Mouse (Mus musculus) midbrain, embryonic 14.5 days (tissue): Measurements from ENCODE around the gene Myo16. TPM values are rescaled to one million over a fixed set of nuclear protein-coding genes. Genes with fewer than 3 reads are reported as not detected.

Source experiments
- ATAC-seq: fragments of 200-750 bp; cut with Nextera tagmentation; 2 replicates; pipeline ENCODE4 v1.8.0; 2017; ENCODE audit warnings: moderate number of reproducible peaks, moderate library complexity; ENCODE audit not compliant: low FRiP score, low TSS enrichment
- DNase-seq: peaks from one replicate; pipeline ENCODE4 v3.0.0-alpha.2; 2015
- H3K27ac ChIP-seq: fragments of 300-500 bp; sonication (generic); replicated peaks from 2 replicates; pipeline ENCODE4 v1.5.1; 2014; ENCODE audit warnings: mild to moderate bottlenecking, low read depth, low read length, moderate library complexity
- H3K27me3 ChIP-seq: fragments of 300-500 bp; sonication (generic); 2 replicates; pipeline ENCODE4 v1.6.1; 2014; ENCODE audit warnings: low read length, control low read depth, mixed read lengths; ENCODE audit not compliant: control insufficient read depth, insufficient read depth
- H3K36me3 ChIP-seq: fragments of 300-500 bp; sonication (generic); 2 replicates; pipeline ENCODE4 v1.6.1; 2014; ENCODE audit warnings: low read length, control low read depth; ENCODE audit not compliant: control insufficient read depth, insufficient read depth
- H3K4me1 ChIP-seq: fragments of 300-500 bp; sonication (generic); 2 replicates; pipeline ENCODE4 v1.6.1; 2014; ENCODE audit warnings: mild to moderate bottlenecking, antibody characterized with exemption, low read length, control low read depth; ENCODE audit not compliant: control insufficient read depth, insufficient read depth
- H3K4me2 ChIP-seq: fragments of 300-500 bp; sonication (generic); 2 replicates; pipeline ENCODE4 v1.6.1; 2014; ENCODE audit warnings: mild to moderate bottlenecking, low read length, moderate library complexity
- H3K4me3 ChIP-seq: fragments of 300-500 bp; sonication (generic); replicated peaks from 2 replicates; pipeline ENCODE4 v1.5.1; 2014; ENCODE audit warnings: low read depth, low read length
- H3K9ac ChIP-seq: fragments of 300-500 bp; sonication (generic); replicated peaks from 2 replicates; pipeline ENCODE4 v1.6.1; 2014; ENCODE audit warnings: mild to moderate bottlenecking, low read length, moderate library complexity
- H3K9me3 ChIP-seq: fragments of 300-500 bp; sonication (generic); 2 replicates; pipeline ENCODE4 v1.6.1; 2016; ENCODE audit warnings: low read length, control low read depth, mixed read lengths; ENCODE audit not compliant: control insufficient read depth
- WGBS: fragments of 180-500 bp; shearing (Covaris S2); extraction: QIAGEN DNeasy Blood & Tissue Kit; methylation state at CpG from one replicate; pipeline ENCODE4 v1.1.7; 2014; 5-methylcytosine and 5-hydroxymethylcytosine counted together
- polyA plus RNA-seq: library from polyadenylated mRNA; unstranded; fragments of >200 nt; fragmentation: Nextera tagmentation; extraction: Ambion mirVana; gene quantifications from 2 replicates; pipeline ENCODE4 v1.2.1, GENCODE M21; 2014

Myo16 gene
- polyA plus RNA-seq, 1 experiment from 2014 or later, result 6.1 TPM

GRCm38 (mm10) chr8:10415885-10416284 is 262.2 kb downstream of the Myo16 start:
- Histone ChIP-seq H3K4me3 (no peak overlapping the region), H3K27ac (no peak overlapping the region), H3K4me2 (no peak overlapping the region), H3K27me3 (no peaks in the 10 kb centered on the region), H3K4me1 (peaks cover 14% of the 10 kb centered on the region), H3K9me3 (no peaks in the 10 kb centered on the region), H3K36me3 (no peaks in the 10 kb centered on the region), H3K9ac (no peak overlapping the region)
- DNase-seq (no peak), ATAC-seq (no peak)
- WGBS, result 83% methylated on average over 9 of the region's 9 CpGs

- H3K27ac ChIP-seq, result no peak overlapping the region
- no peak overlapping the region for H3K4me3 ChIP-seq
- ATAC-seq (no peak), DNase-seq (no peak)
- no peak overlapping the region for H3K9ac ChIP-seq
- no peak overlapping the region for H3K4me2 ChIP-seq
- no peaks in the 10 kb centered on the region for H3K9me3 ChIP-seq
- 79% methylated on average over 12 of the region's 12 CpGs for WGBS
- peaks cover 14% of the 10 kb centered on the region for H3K4me1 ChIP-seq
- H3K36me3 ChIP-seq, result no peaks in the 10 kb centered on the region
- H3K27me3 ChIP-seq, result no peaks in the 10 kb centered on the region
These were observed 263.1 kb downstream of the Myo16 start for GRCm38 (mm10) chr8:10416806-10417205.

GRCm38 (mm10) chr8:10417281-10417680 is 263.6 kb downstream of the Myo16 start:
- H3K4me2 ChIP-seq, result no peak overlapping the region
- no peaks in the 10 kb centered on the region for H3K36me3 ChIP-seq
- WGBS, result 95% methylated on average over 6 of the region's 6 CpGs
- no peaks in the 10 kb centered on the region for H3K27me3 ChIP-seq
- peaks cover 14% of the 10 kb centered on the region for H3K4me1 ChIP-seq
- no peak overlapping the region for H3K4me3 ChIP-seq
- no peak overlapping the region for H3K9ac ChIP-seq
- H3K9me3 ChIP-seq, result no peaks in the 10 kb centered on the region
- DNase-seq, result no peak
- no peak for ATAC-seq
- no peak overlapping the region for H3K27ac ChIP-seq

- Histone ChIP-seq H3K36me3 (no peaks in the 10 kb centered on the region), H3K9me3 (no peaks in the 10 kb centered on the region), H3K4me1 (peaks cover 8% of the 10 kb centered on the region), H3K4me2 (no peak overlapping the region), H3K9ac (no peak overlapping the region), H3K27me3 (no peaks in the 10 kb centered on the region), H3K27ac (no peak overlapping the region), H3K4me3 (no peak overlapping the region)
- WGBS, result 93% methylated on average over 8 of the region's 8 CpGs
- no peak for ATAC-seq
- DNase-seq, result no peak
These were observed 264.3 kb downstream of the Myo16 start for GRCm38 (mm10) chr8:10418013-10418412.

- Histone ChIP-seq H3K27ac (no peak overlapping the region), H3K36me3 (no peaks in the 10 kb centered on the region), H3K4me3 (no peak overlapping the region), H3K9me3 (no peaks in the 10 kb centered on the region), H3K27me3 (no peaks in the 10 kb centered on the region), H3K4me2 (no peak overlapping the region), H3K4me1 (peaks cover 5% of the 10 kb centered on the region), H3K9ac (no peak overlapping the region)
- DNase-seq (peak; percentile 42), ATAC-seq (peak; percentile 61; the same call in 1 of the 2 replicates)
- WGBS, result 28% methylated on average over 7 of the region's 7 CpGs
These were observed 265.3 kb downstream of the Myo16 start for GRCm38 (mm10) chr8:10418971-10419370.

GRCm38 (mm10) chr8:10419726-10420125 is 266.0 kb downstream of the Myo16 start:
- no peak overlapping the region for H3K4me2 ChIP-seq
- ATAC-seq, result no peak
- H3K27ac ChIP-seq, result no peak overlapping the region
- no peaks in the 10 kb centered on the region for H3K27me3 ChIP-seq
- no peak for DNase-seq
- WGBS, result 81% methylated on average over 4 of the region's 4 CpGs
- H3K9me3 ChIP-seq, result no peaks in the 10 kb centered on the region
- no peak overlapping the region for H3K9ac ChIP-seq
- no peak overlapping the region for H3K4me3 ChIP-seq
- H3K36me3 ChIP-seq, result no peaks in the 10 kb centered on the region
- peaks cover 5% of the 10 kb centered on the region for H3K4me1 ChIP-seq

- Histone ChIP-seq H3K27me3 (no peaks in the 10 kb centered on the region), H3K4me1 (peaks cover 5% of the 10 kb centered on the region), H3K27ac (no peak overlapping the region), H3K9me3 (no peaks in the 10 kb centered on the region), H3K4me2 (no peak overlapping the region), H3K4me3 (no peak overlapping the region), H3K36me3 (no peaks in the 10 kb centered on the region), H3K9ac (no peak overlapping the region)
- DNase-seq (no peak), ATAC-seq (no peak)
- 82% methylated on average over 6 of the region's 6 CpGs for WGBS
These were observed 266.8 kb downstream of the Myo16 start for GRCm38 (mm10) chr8:10420551-10420950.

- no peaks in the 10 kb centered on the region for H3K27me3 ChIP-seq
- no peak overlapping the region for H3K4me2 ChIP-seq
- H3K9me3 ChIP-seq, result no peaks in the 10 kb centered on the region
- H3K36me3 ChIP-seq, result no peaks in the 10 kb centered on the region
- H3K9ac ChIP-seq, result no peak overlapping the region
- H3K27ac ChIP-seq, result no peak overlapping the region
- H3K4me1 ChIP-seq, result peaks cover 5% of the 10 kb centered on the region
- H3K4me3 ChIP-seq, result no peak overlapping the region
- 87% methylated on average over 9 of the region's 9 CpGs for WGBS
- ATAC-seq (no peak), DNase-seq (no peak)
These were observed 267.9 kb downstream of the Myo16 start for GRCm38 (mm10) chr8:10421516-10422090.

- no peak overlapping the region for H3K9ac ChIP-seq
- H3K27ac ChIP-seq, result no peak overlapping the region
- H3K36me3 ChIP-seq, result no peaks in the 10 kb centered on the region
- no peak overlapping the region for H3K4me3 ChIP-seq
- no peak for ATAC-seq
- no peak for DNase-seq
- no peaks in the 10 kb centered on the region for H3K27me3 ChIP-seq
- H3K4me1 ChIP-seq, result 0 out of 2 replicates have a peak, but pooled peaks cover 4% of the 10 kb centered on the region
- no peaks in the 10 kb centered on the region for H3K9me3 ChIP-seq
- H3K4me2 ChIP-seq, result no peak overlapping the region
- WGBS, result 88% methylated on average over 8 of the region's 8 CpGs
These were observed 281.8 kb downstream of the Myo16 start for GRCm38 (mm10) chr8:10435492-10435891.
